Mouse (Mus musculus): Measurements from ENCODE around the gene Mkrn2os. TPM values are rescaled to one million over a fixed set of nuclear protein-coding genes. Genes with fewer than 3 reads are reported as not detected.
"Not testable (repeated sequence)": the region's sequence is repeated elsewhere in the genome, so short reads cannot be mapped to it uniquely, and the experiment has no call there.

The Mkrn2os gene
- not detected for total RNA-seq (2021)
- long read RNA-seq, experiment 1 = 0 reads
- long read RNA-seq, experiment 2 = 0 reads

- DNase-seq (ENCODE audit: extremely low spot score in 1 of 2, low spot score in 2 of 2) = no peak
- TF ChIP-seq CTCF (IDR thresholded peaks at IDR 0.05) = no peak
- intact Hi-C loops (cut with DNase I) = no loop called here
Measured at GRCm38 (mm10) chr6:115592458-115592857, at the start of gene Mkrn2os. Gene Mkrn2os (minus strand): TSS chr6:115592576.

GRCm38 (mm10) chr6:115638188-115638587 lies 45.8 kb upstream of the Mkrn2os start:
- H3K27ac ChIP-seq; intact Hi-C loops (cut with DNase I); H3K4me3 ChIP-seq; DNase-seq (ENCODE audit: extremely low spot score in 1 of 2, low spot score in 2 of 2): not testable (repeated sequence)

More at GRCm38 (mm10) chr6:115592458-115592857, at the start of gene Mkrn2os:
- H3K4me3 ChIP-seq = no peak within 1 kb of the TSS
- H3K27ac ChIP-seq = no peak within 1 kb of the TSS

DNA sequence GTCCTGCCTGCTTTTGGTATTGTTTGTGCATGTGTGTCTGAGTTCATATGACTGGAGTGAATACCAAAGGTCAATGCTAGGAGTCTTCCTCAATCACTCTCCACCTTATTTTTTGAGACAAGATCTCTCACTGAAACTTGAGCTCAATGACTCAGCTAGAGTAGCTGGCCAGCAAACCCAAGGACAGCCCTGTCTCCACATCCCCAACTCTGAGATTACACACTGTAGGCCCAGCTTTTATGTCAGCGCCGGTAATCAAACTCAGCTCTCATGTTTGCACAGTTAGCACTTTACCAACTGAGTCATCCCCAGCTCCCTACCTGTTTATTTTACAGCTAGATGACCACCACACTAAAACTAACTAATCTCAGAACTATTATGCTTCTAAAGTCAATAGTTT lies 41.6 kb upstream of the Mkrn2os start:
- no peak overlapping the region for H3K27ac ChIP-seq
- no peak overlapping the region for H3K4me3 ChIP-seq
- TF ChIP-seq CTCF (IDR thresholded peaks at IDR 0.05) = no peak
- DNase-seq (ENCODE audit: extremely low spot score in 1 of 2, low spot score in 2 of 2) = no peak
- intact Hi-C loops (cut with DNase I) = no loop called here

GRCm38 (mm10) chr6:115631056-115631795 lies 38.9 kb upstream of the Mkrn2os start:
- no peak overlapping the region for H3K27ac ChIP-seq
- no peak for TF ChIP-seq CTCF (IDR thresholded peaks at IDR 0.05)
- H3K4me3 ChIP-seq = no peak overlapping the region
- no peak for DNase-seq (ENCODE audit: extremely low spot score in 1 of 2, low spot score in 2 of 2)
- intact Hi-C loops (cut with DNase I) = no loop called here

DNA sequence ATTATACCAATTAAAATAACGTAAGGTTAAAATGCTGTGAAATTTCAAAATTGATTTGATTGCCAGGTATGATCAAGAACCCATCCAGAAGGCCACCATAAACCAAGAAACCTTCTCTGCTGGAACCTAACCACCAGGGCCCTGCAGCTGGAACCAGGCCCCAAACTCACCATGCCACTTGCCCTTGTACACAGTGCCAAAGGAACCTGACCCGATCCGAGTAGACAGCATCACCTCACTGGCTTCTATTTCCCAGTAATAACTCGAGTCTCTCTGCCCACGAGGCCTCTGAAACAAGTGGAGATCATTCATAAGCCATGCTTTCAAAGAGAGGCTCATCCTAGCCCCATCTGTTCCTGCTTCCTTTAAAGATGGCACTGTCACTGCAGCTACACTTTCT lies 33.7 kb upstream of the Mkrn2os start:
- DNase-seq (ENCODE audit: extremely low spot score in 1 of 2, low spot score in 2 of 2) = no peak
- TF ChIP-seq CTCF (IDR thresholded peaks at IDR 0.05) = no peak
- Histone ChIP-seq H3K27ac (no peak overlapping the region), H3K4me3 (no peak overlapping the region)
- intact Hi-C loops (cut with DNase I) = no loop called here

DNA sequence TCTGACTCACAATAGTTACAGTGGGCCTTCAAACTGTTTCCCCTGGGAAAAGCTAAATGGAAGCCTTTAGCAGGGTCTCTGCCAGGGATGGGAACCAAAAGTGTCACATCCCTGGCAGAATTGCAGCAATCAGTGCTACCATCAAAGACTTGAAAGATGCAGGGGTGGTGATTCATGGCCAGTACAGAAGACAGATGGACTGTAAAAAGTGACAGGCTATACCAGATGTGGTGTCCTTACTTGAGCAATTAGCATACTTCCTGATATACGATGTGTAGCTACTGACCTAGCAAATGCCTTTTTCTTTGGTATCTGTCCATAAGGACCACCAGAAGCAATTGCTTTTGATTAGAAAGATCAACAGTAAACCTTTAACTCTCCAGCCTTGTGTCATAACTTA lies 28.6 kb upstream of the Mkrn2os start:
- TF ChIP-seq CTCF (IDR thresholded peaks at IDR 0.05) = no peak
- DNase-seq (ENCODE audit: extremely low spot score in 1 of 2, low spot score in 2 of 2) = no peak
- Histone ChIP-seq H3K27ac (no peak overlapping the region), H3K4me3 (no peak overlapping the region)
- intact Hi-C loops (cut with DNase I) = no loop called here

DNA sequence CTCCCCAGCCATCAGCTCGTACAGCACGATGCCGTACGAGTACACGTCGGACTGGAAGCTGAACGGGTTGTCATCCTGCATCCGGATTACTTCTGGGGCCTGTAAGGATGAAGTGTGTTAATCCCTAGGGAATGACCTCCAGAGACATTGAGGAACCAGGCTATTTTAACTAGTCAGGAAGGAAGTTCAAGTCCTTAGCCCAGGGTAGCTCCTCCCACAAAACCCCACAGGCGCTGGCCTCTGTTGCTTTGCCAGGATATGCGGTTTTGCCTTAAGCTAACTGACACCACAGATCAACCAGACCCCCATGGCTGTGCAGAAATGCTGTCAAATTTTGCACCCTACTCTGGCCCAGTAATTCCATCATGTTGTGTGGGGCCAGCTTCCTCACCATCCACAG lies 27.4 kb upstream of the Mkrn2os start:
- Histone ChIP-seq H3K4me3 (no peak overlapping the region), H3K27ac (no peak overlapping the region; the same call in 1 of the 2 replicates)
- intact Hi-C loops (cut with DNase I) = no loop called here
- no peak for TF ChIP-seq CTCF (IDR thresholded peaks at IDR 0.05)
- DNase-seq (ENCODE audit: extremely low spot score in 1 of 2, low spot score in 2 of 2) = no peak

DNA sequence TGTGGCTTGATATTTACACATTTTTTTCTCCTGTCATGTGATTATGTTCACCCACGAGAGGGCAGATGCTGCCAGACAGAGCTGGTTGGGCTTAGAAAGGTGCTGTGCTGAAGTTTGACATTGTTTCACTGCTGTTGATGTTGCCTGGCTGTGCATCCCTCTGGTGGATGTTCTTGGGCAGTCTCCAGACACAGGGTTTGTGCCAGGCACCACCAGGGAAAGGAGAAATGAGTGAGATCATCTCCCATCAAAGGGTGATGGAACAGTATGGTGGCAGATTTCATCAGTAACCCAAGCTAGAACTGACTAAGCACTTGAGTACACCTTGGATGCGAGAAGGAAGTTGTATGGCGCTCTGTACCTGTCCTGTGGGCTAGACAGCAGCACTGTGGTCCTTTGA lies 23.6 kb upstream of the Mkrn2os start:
- intact Hi-C loops (cut with DNase I) = loop anchor here (2.0 kb wide), 1 partner anchor 13 kb away; no protein-coding TSS in a partner anchor
- Histone ChIP-seq H3K4me3 (no peak overlapping the region), H3K27ac (no peak overlapping the region; the same call in 1 of the 2 replicates)
- DNase-seq (ENCODE audit: extremely low spot score in 1 of 2, low spot score in 2 of 2) = no peak
- no peak; the same call in 1 of the 2 replicates for TF ChIP-seq CTCF (IDR thresholded peaks at IDR 0.05)

GRCm38 (mm10) chr6:115613793-115614192 lies 21.4 kb upstream of the Mkrn2os start:
- intact Hi-C loops (cut with DNase I) = loop anchor here (2.0 kb wide), 2 partner anchors 15 to 59 kb away; no protein-coding TSS in a partner anchor
- 0 out of 2 replicates have a peak overlapping the region, but pooled peaks have one; percentile 40 for H3K27ac ChIP-seq
- TF ChIP-seq CTCF (IDR thresholded peaks at IDR 0.05) = no peak
- DNase-seq (ENCODE audit: extremely low spot score in 1 of 2, low spot score in 2 of 2) = no peak
- no peak overlapping the region for H3K4me3 ChIP-seq

GRCm38 (mm10) chr6:115610301-115610700 lies 17.9 kb upstream of the Mkrn2os start:
- H3K27ac ChIP-seq = no peak overlapping the region
- intact Hi-C loops (cut with DNase I) = no loop called here
- DNase-seq (ENCODE audit: extremely low spot score in 1 of 2, low spot score in 2 of 2) = no peak
- H3K4me3 ChIP-seq = no peak overlapping the region
- no peak for TF ChIP-seq CTCF (IDR thresholded peaks at IDR 0.05)

GRCm38 (mm10) chr6:115609121-115609520 lies 16.7 kb upstream of the Mkrn2os start:
- Histone ChIP-seq H3K4me3 (no peak overlapping the region), H3K27ac (no peak overlapping the region)
- DNase-seq (ENCODE audit: extremely low spot score in 1 of 2, low spot score in 2 of 2) = no peak
- intact Hi-C loops (cut with DNase I) = no loop called here
- peak; percentile 49 for TF ChIP-seq CTCF (IDR thresholded peaks at IDR 0.05)

DNA sequence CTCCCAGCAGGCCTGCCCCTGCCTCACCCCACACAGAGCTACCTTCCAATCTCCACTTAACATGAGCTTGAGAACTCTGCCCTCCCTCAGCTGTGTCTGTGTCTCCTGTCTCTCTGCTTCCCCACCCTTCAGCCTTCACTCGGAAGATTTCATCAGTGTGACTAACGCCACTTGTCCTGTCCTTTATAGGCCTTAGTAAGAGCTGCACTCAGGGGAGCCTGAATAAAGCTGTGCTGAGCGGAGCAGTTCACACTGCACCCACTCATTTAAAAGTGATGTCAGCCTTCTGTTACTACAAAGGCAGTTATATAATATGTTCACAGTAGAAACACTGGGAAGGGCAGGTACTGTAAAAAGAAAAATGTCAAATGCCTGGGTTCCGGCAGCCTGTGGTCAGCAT lies 15.1 kb upstream of the Mkrn2os start:
- DNase-seq (ENCODE audit: extremely low spot score in 1 of 2, low spot score in 2 of 2) = peak in 1 of 2 experiments; percentile 45
- intact Hi-C loops (cut with DNase I) = no loop called here
- no peak for TF ChIP-seq CTCF (IDR thresholded peaks at IDR 0.05)
- Histone ChIP-seq H3K27ac (peak overlapping the region; percentile 70), H3K4me3 (no peak overlapping the region)

DNA sequence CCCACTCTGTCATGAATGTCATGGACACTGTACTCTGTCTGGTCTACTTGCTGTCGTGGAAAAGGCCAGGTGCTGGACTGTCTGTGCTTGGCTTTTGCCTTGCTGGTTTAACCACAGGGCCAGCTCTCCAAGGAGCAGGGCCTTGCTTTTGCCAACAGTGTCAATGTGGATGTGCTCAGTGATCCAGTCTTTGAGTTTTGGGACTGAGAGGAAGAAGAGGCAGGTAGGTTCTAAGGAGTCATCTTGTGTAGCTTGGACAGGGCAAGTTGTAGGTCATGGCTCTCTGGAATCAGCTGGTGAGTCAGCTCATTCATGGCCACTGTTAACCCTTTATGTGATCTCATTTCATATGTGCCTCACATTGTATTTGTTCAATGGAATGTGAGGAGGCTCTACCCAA lies 14.1 kb upstream of the Mkrn2os start:
- intact Hi-C loops (cut with DNase I) = no loop called here
- Histone ChIP-seq H3K4me3 (no peak overlapping the region), H3K27ac (peak overlapping the region; percentile 28)
- no peak for TF ChIP-seq CTCF (IDR thresholded peaks at IDR 0.05)
- no peak for DNase-seq (ENCODE audit: extremely low spot score in 1 of 2, low spot score in 2 of 2)

Data from left cerebral cortex, adult 2 months (tissue).